Mouse (Mus musculus): ENCODE measurements around the gene Sap30l. TPM values are rescaled to one million over a fixed set of nuclear protein-coding genes. Genes with fewer than 3 reads are reported as not detected.

Sap30l gene
- polyA plus RNA-seq, 1 experiment from 2014 or later: 14.1 TPM

DNA sequence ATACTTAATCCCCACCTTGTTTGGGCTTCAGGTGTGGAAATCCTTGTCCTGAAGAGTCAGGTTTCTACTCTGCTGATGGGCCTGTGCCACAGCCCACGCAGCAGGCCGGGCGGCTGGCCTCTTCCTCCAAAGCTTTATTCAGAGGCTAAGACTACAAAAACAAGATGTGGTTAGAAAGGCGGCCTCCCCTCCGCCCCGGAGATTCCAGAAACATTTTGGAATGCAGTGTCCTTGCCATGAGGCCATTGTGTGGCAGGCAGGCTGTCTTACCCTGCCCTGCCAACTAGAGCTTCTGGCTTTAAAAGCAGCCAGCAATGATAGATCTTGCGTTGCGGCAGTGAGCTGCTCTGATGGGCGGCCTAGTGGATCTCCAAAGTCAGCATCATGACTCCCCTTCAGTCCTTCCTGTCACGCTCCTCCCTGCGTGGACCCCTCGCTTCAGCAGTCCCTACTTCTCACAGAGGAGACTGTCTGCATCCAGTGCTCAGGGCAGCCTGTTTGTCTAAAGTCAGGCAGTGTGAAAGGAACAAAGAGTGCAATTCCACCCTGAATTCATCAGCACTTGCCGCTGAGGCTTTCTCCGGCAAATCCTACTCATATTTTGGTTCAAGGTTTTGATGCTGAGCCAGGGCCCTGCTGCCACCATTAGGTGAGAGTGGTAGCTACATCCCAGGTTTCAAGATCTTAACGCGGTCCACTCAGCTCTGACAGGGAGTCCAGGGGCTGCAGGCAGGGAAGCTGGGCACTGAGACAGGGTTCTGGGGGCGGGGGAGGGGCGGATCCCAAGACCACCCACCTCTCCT, 14.6 kb upstream of the Sap30l start:
- WGBS: 26% methylated on average over 18 of the region's 18 CpGs
- ATAC-seq (replicated peaks; ENCODE audit: low FRiP score): no peak; the same call in 1 of the 2 replicates
- Histone ChIP-seq H3K9ac (ENCODE audit: low read length) (peak overlapping the region; percentile 44; the same call in 1 of the 2 replicates), H3K4me2 (ENCODE audit: low read depth, low read length, severe bottlenecking) (peak overlapping the region; percentile 24; the same call in 1 of the 2 replicates), H3K36me3 (ENCODE audit: control insufficient read depth, insufficient read depth, low read length) (no peaks in the 10 kb centered on the region), H3K9me3 (ENCODE audit: control insufficient read depth, low read length) (no peaks in the 10 kb centered on the region), H3K4me1 (replicated peaks; ENCODE audit: control insufficient read depth, insufficient read depth, low read length) (peaks cover 10% of the 10 kb centered on the region; the same call in 1 of the 2 replicates), H3K4me3 (ENCODE audit: low read depth, low read length) (no peak overlapping the region), H3K27ac (ENCODE audit: low read depth, low read length) (peak overlapping the region; percentile 37; the same call in 1 of the 2 replicates), H3K27me3 (ENCODE audit: control insufficient read depth, insufficient read depth, low read length) (no peaks in the 10 kb centered on the region; the same call in 1 of the 2 replicates)
- peak; percentile 64 for DNase-seq (ENCODE audit: low spot score)

DNA sequence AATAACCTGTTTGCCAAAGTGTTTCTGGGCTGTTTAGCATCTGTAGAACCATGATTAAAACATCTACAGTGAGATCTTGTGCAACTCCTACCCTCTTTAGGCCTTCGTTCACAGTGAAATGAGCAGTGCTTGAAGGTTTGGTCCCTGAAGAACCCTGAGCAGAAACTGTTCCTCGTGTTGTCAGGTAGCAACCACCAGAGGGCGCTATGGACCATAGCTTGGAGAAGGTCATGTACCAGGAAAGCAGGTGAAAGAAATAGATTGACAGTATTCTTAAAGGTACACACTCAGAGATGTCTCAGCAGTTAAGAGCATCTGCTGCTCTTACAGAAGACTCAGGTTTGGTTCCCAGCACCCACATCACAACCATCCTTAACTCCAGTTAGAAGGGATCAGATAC, 13.5 kb upstream of the Sap30l start:
- DNase-seq (ENCODE audit: low spot score) (peak; percentile 69), ATAC-seq (replicated peaks; ENCODE audit: low FRiP score) (no peak)
- no peaks in the 10 kb centered on the region; the same call in 1 of the 2 replicates for H3K27me3 ChIP-seq (ENCODE audit: control insufficient read depth, insufficient read depth, low read length)
- no peak overlapping the region for H3K27ac ChIP-seq (ENCODE audit: low read depth, low read length)
- peaks cover 10% of the 10 kb centered on the region; the same call in 1 of the 2 replicates for H3K4me1 ChIP-seq (replicated peaks; ENCODE audit: control insufficient read depth, insufficient read depth, low read length)
- H3K4me3 ChIP-seq (ENCODE audit: low read depth, low read length): no peak overlapping the region
- no peaks in the 10 kb centered on the region for H3K9me3 ChIP-seq (ENCODE audit: control insufficient read depth, low read length)
- H3K9ac ChIP-seq (ENCODE audit: low read length): no peak overlapping the region
- H3K36me3 ChIP-seq (ENCODE audit: control insufficient read depth, insufficient read depth, low read length): no peaks in the 10 kb centered on the region
- 38% methylated on average over 3 of the region's 3 CpGs for WGBS
- no peak overlapping the region for H3K4me2 ChIP-seq (ENCODE audit: low read depth, low read length, severe bottlenecking)

DNA sequence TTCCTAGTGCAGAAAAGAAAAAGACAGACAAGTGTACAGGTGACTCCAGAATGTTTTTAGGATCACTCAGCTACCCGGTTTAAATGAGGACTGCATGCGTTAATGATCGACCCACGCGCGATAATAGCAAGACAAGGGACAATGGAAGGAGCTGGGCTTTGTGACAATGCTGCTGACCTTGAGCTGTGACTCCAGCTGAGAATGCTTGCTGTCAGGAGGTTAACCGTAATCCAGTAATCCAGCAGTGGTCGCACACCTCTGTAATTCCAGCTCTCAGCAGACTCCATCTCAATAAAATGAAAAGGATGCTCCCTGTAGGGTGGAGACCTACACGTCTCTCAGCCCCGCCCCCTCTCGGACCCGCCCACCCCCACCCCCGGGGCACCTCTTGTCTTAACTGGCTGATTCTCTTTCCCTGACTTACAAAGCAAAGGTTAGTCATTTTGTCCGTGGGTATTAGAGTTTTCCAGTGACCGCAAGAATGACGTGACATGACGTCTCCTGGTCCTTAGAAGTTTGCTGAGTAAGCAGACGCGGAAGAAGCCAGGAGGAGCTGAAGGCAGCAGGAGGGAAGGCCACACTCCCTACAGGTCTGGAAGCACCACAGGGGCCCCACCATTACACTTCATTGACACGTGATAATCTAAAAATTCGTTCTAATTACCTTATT, 10.4 kb upstream of the Sap30l start:
- Histone ChIP-seq H3K4me3 (ENCODE audit: low read depth, low read length) (no peak overlapping the region), H3K4me1 (replicated peaks; ENCODE audit: control insufficient read depth, insufficient read depth, low read length) (peaks cover 10% of the 10 kb centered on the region; the same call in 1 of the 2 replicates), H3K9me3 (ENCODE audit: control insufficient read depth, low read length) (no peaks in the 10 kb centered on the region), H3K9ac (ENCODE audit: low read length) (no peak overlapping the region), H3K27me3 (ENCODE audit: control insufficient read depth, insufficient read depth, low read length) (no peaks in the 10 kb centered on the region; the same call in 1 of the 2 replicates), H3K36me3 (ENCODE audit: control insufficient read depth, insufficient read depth, low read length) (no peaks in the 10 kb centered on the region), H3K27ac (ENCODE audit: low read depth, low read length) (no peak overlapping the region), H3K4me2 (ENCODE audit: low read depth, low read length, severe bottlenecking) (no peak overlapping the region)
- ATAC-seq (replicated peaks; ENCODE audit: low FRiP score) (no peak), DNase-seq (ENCODE audit: low spot score) (no peak)
- WGBS: 34% methylated on average over 21 of the region's 21 CpGs

DNA sequence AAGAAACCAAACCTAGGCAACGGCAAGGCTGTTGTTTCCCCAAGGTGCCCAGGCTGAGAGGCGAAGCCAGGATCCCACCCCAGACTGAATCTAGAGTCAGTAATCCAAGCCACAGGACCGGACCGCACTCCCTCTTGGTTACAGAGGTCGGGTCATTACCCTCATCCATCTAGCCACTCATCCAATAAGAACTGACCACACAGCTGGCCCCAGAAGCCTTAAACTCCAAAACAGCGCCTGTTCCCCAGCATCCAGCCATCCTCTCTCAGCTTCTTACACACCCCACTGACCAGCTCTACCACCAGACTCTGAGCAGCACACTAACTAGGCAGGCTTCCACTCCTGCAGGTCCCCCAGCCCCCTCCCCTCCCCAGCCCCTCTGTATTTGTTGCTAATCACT, 6.4 kb upstream of the Sap30l start:
- Histone ChIP-seq H3K9ac (ENCODE audit: low read length) (no peak overlapping the region), H3K4me3 (ENCODE audit: low read depth, low read length) (no peak overlapping the region), H3K4me2 (ENCODE audit: low read depth, low read length, severe bottlenecking) (no peak overlapping the region), H3K9me3 (ENCODE audit: control insufficient read depth, low read length) (no peaks in the 10 kb centered on the region), H3K27ac (ENCODE audit: low read depth, low read length) (no peak overlapping the region), H3K4me1 (replicated peaks; ENCODE audit: control insufficient read depth, insufficient read depth, low read length) (no peaks in the 10 kb centered on the region), H3K27me3 (ENCODE audit: control insufficient read depth, insufficient read depth, low read length) (no peaks in the 10 kb centered on the region), H3K36me3 (ENCODE audit: control insufficient read depth, insufficient read depth, low read length) (no peaks in the 10 kb centered on the region)
- no peak for DNase-seq (ENCODE audit: low spot score)
- WGBS: 66% methylated on average over 6 of the region's 6 CpGs
- no peak for ATAC-seq (replicated peaks; ENCODE audit: low FRiP score)

DNA sequence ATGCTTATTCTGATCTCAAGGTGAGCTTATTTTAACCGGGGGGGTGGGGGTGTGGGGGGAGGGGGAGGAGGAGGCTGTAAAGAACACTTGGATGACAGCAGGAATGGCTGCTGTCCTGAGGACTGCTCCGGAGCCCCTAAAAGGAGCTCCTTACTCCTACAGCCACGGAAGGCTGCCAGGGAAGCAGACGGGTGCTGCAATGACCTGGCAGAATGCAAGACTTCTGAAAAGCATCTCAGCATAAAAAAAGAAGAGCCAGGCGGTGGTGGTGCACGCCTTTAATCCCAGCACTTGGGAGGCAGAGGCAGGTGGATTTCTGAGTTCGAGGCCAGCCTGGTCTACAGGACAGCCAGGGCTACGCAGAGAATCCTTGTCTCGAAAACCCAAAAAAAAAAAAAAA, 3.6 kb upstream of the Sap30l start:
- 89% methylated on average over 7 of the region's 9 CpGs for WGBS
- no peak overlapping the region for H3K9ac ChIP-seq (ENCODE audit: low read length)
- H3K27ac ChIP-seq (ENCODE audit: low read depth, low read length): no peak overlapping the region
- no peak for DNase-seq (ENCODE audit: low spot score)
- H3K9me3 ChIP-seq (ENCODE audit: control insufficient read depth, low read length): no peaks in the 10 kb centered on the region
- no peak overlapping the region for H3K4me2 ChIP-seq (ENCODE audit: low read depth, low read length, severe bottlenecking)
- peaks cover 4% of the 10 kb centered on the region; the same call in 1 of the 2 replicates for H3K4me1 ChIP-seq (replicated peaks; ENCODE audit: control insufficient read depth, insufficient read depth, low read length)
- H3K4me3 ChIP-seq (ENCODE audit: low read depth, low read length): no peak overlapping the region
- H3K27me3 ChIP-seq (ENCODE audit: control insufficient read depth, insufficient read depth, low read length): no peaks in the 10 kb centered on the region
- ATAC-seq (replicated peaks; ENCODE audit: low FRiP score): no peak
- no peaks in the 10 kb centered on the region for H3K36me3 ChIP-seq (ENCODE audit: control insufficient read depth, insufficient read depth, low read length)

DNA sequence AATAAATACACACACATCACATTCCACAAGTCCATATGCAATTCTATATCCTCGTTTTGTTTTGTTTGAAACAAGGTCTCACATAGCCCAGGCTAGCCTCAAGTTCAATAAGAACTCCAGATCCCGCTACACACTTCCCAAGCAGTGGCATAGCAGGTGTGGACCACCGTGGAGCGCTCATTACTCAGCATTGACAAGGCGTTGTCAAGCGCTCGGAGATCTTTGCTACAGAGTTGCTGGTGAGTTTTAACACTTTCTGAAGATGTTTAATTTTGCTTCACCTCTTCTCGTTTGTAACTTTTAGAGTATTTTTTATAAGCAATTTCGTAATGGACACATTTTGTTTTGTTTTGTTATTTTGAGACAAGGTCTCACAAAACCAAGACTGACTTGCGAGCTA, 2.0 kb upstream of the Sap30l start:
- H3K36me3 ChIP-seq (ENCODE audit: control insufficient read depth, insufficient read depth, low read length): no peaks in the 10 kb centered on the region
- no peak for ATAC-seq (replicated peaks; ENCODE audit: low FRiP score)
- WGBS: 90% methylated on average over 10 of the region's 10 CpGs

DNA sequence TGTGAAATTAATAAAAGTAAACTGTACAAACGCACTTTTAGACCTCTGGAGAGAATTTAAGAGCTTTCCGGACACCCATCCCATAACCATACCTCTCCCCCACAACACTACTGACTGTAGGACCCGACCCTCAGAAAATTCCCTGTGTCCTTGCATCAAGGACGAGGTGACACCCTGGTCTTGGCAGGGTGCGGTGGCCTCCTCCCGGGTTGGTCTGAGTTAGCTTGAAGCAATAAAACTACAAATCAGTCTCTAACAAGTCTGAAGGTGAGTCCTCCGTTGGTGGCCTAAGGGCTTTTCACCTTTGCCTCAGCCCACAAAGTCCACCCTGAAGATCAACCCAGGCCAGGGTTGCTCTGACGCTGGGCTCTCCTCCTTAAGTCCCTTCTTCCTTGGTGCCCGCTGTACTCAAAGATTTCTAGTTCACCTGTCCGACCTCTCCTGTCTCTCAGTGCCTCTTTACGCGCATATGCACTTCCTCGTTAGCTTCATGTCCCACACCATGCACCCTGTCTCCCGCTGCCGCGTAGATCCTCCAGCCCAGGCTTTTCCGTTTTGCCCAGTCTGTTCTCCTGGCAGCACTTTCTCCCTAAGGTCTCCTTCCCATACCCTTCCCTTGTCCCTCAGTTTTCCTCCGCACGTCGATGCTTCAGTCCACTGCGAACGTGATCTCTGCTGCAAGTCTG, 1.0 kb upstream of the Sap30l start:
- peaks cover 6% of the 10 kb centered on the region; the same call in 1 of the 2 replicates for H3K4me1 ChIP-seq (replicated peaks; ENCODE audit: control insufficient read depth, insufficient read depth, low read length)
- peak overlapping the region; percentile 90 for H3K9ac ChIP-seq (ENCODE audit: low read length)
- peak overlapping the region; percentile 53; the same call in 1 of the 2 replicates for H3K27ac ChIP-seq (ENCODE audit: low read depth, low read length)
- 18% methylated on average over 22 of the region's 22 CpGs for WGBS
- peak overlapping the region; percentile 94 for H3K4me3 ChIP-seq (ENCODE audit: low read depth, low read length)
- peak overlapping the region; percentile 98 for H3K4me2 ChIP-seq (ENCODE audit: low read depth, low read length, severe bottlenecking)
- no peak for ATAC-seq (replicated peaks; ENCODE audit: low FRiP score)
- no peak for DNase-seq (ENCODE audit: low spot score)
- H3K9me3 ChIP-seq (ENCODE audit: control insufficient read depth, low read length): no peaks in the 10 kb centered on the region
- H3K36me3 ChIP-seq (ENCODE audit: control insufficient read depth, insufficient read depth, low read length): no peaks in the 10 kb centered on the region
- no peaks in the 10 kb centered on the region for H3K27me3 ChIP-seq (ENCODE audit: control insufficient read depth, insufficient read depth, low read length)

More for the DNA sequence above, 2.0 kb upstream of the Sap30l start:
- DNase-seq (ENCODE audit: low spot score): no peak
- Histone ChIP-seq H3K27me3 (ENCODE audit: control insufficient read depth, insufficient read depth, low read length) (no peaks in the 10 kb centered on the region), H3K4me1 (replicated peaks; ENCODE audit: control insufficient read depth, insufficient read depth, low read length) (peaks cover 6% of the 10 kb centered on the region; the same call in 1 of the 2 replicates), H3K27ac (ENCODE audit: low read depth, low read length) (no peak overlapping the region), H3K9me3 (ENCODE audit: control insufficient read depth, low read length) (no peaks in the 10 kb centered on the region), H3K4me3 (ENCODE audit: low read depth, low read length) (no peak overlapping the region), H3K9ac (ENCODE audit: low read length) (no peak overlapping the region), H3K4me2 (ENCODE audit: low read depth, low read length, severe bottlenecking) (no peak overlapping the region)

DNA sequence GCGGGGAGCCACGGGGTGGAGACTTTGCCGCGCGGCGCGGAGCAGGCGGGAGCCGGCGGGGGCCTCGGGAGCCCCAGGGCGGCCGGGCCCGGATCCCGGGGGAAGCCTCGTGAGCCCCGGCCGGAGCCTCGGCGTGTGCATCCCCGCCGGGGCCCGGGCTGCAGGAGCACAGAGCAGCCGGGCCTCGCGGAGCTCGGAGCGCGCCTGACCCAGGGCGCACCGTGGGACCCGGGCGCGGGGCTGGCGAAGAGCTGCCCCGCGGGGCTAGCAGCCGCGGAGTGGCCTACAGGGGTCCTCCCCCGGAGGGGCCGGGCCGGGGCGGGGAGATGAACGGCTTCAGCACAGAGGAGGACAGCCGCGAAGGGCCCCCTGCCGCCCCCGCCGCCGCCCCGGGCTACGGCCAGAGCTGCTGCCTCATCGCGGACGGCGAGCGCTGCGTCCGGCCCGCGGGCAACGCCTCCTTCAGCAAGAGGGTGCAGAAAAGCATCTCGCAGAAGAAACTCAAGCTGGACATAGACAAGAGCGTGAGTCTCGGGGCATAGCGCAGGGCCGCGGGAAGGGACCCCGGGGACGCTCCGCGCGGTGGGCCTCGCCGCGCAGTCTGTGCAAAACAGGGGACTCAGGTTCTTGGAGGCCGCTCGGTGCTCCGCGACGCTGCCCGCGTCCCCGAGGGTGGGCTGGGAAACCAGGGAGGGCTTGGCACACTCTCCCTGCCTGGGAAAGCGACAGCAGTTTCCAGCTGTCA, 501 bp downstream of the Sap30l start:
- DNase-seq (ENCODE audit: low spot score) (peak; percentile 76), ATAC-seq (replicated peaks; ENCODE audit: low FRiP score) (peak; percentile 65)
- under 1% methylated on average over 53 of the region's 85 CpGs for WGBS
- Histone ChIP-seq H3K36me3 (ENCODE audit: control insufficient read depth, insufficient read depth, low read length) (no peaks in the 10 kb centered on the region), H3K9ac (ENCODE audit: low read length) (peak overlapping the region; percentile 90), H3K4me1 (replicated peaks; ENCODE audit: control insufficient read depth, insufficient read depth, low read length) (peaks cover 6% of the 10 kb centered on the region; the same call in 1 of the 2 replicates), H3K27ac (ENCODE audit: low read depth, low read length) (no peak overlapping the region; the same call in 1 of the 2 replicates), H3K4me3 (ENCODE audit: low read depth, low read length) (peak overlapping the region; percentile 94), H3K4me2 (ENCODE audit: low read depth, low read length, severe bottlenecking) (peak overlapping the region; percentile 98), H3K9me3 (ENCODE audit: control insufficient read depth, low read length) (no peaks in the 10 kb centered on the region), H3K27me3 (ENCODE audit: control insufficient read depth, insufficient read depth, low read length) (no peaks in the 10 kb centered on the region)
